Mouse (Mus musculus): Measurements from ENCODE around the gene Atp8a2. TPM values are rescaled to one million over a fixed set of nuclear protein-coding genes. Genes with fewer than 3 reads are reported as not detected.

Atp8a2 gene
- 13.3 and 14.1 TPM in 2 replicates for polyA plus RNA-seq (2016; fragmentation: Nextera tagmentation; extraction: Ambion mirVana)

GRCm38 (mm10) chr14:60196884-60197283 lies at the start of gene Atp8a2:
TSS of gene Atp8a2 (minus strand) at chr14:60197179.
- Histone ChIP-seq H3K9me3 (no peaks in the 10 kb centered on the region), H3K9ac (no peak within 1 kb of the TSS), H3K4me3 (replicated peaks) (no peak within 1 kb of the TSS), H3K4me2 (no peak within 1 kb of the TSS), H3K4me1 (no peaks in the 10 kb centered on the region), H3K27me3 (no peaks in the 10 kb centered on the region), H3K27ac (no peak within 1 kb of the TSS), H3K36me3 (replicated peaks) (no peaks in the 10 kb centered on the region)
- 83% methylated on average over 7 of the region's 7 CpGs for WGBS
- ATAC-seq (ENCODE audit: low FRiP score) = no peak

DNA sequence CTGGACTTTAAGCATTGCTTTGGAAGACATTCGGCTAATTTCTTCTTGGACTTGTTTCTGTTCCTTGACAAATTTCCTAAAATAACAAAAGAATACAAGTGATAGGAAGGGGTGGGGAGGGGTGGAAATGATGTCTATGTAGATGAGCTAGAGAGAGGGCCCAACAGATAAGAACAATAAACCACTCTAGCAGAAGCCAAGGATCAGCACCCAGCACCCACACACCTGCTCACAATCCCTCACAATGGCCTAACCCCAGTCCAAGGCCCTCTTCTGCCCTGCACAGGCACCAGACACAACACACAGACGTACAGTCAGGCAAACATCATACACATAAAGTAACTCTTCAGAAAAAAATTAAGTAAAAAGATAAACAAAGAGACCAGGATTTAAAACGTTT lies 41.6 kb upstream of the Atp8a2 start:
- H3K27ac ChIP-seq = no peak overlapping the region
- H3K4me2 ChIP-seq = no peak overlapping the region
- peaks cover 59% of the 10 kb centered on the region for H3K36me3 ChIP-seq (replicated peaks)
- H3K4me3 ChIP-seq (replicated peaks) = no peak overlapping the region
- no peaks in the 10 kb centered on the region for H3K9me3 ChIP-seq
- H3K9ac ChIP-seq = no peak overlapping the region
- H3K27me3 ChIP-seq = no peaks in the 10 kb centered on the region
- WGBS = 90% methylated on average over 3 of the region's 3 CpGs
- no peak for ATAC-seq (ENCODE audit: low FRiP score)
- H3K4me1 ChIP-seq = no peaks in the 10 kb centered on the region

DNA sequence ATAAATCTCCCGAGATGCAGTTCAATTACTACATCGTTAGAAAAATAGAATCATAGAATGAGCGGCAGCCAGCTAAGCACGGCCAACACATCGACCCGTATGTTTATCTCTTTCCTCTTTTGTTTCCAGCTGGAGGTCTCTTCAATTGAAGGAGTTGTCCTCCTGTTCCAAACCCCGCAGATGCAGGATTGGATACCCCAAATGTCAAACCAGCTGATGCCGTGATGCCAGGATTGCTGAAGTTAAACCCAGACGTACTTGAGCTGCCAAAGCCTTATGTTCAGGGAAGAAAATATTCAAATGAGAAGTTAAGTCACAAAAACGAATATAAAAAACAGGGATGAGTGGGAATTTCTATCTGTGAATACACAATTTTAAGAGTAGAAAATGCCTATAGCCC lies 22.9 kb upstream of the Atp8a2 start:
- 89% methylated on average over 10 of the region's 10 CpGs for WGBS
- Histone ChIP-seq H3K27me3 (no peaks in the 10 kb centered on the region), H3K9me3 (no peaks in the 10 kb centered on the region), H3K4me3 (replicated peaks) (no peak overlapping the region), H3K9ac (no peak overlapping the region), H3K4me1 (no peaks in the 10 kb centered on the region), H3K4me2 (no peak overlapping the region), H3K27ac (no peak overlapping the region), H3K36me3 (replicated peaks) (peaks cover 32% of the 10 kb centered on the region)
- ATAC-seq (ENCODE audit: low FRiP score) = no peak

- Histone ChIP-seq H3K9me3 (no peaks in the 10 kb centered on the region), H3K27me3 (no peaks in the 10 kb centered on the region), H3K4me2 (no peak overlapping the region), H3K4me1 (no peaks in the 10 kb centered on the region), H3K4me3 (replicated peaks) (no peak overlapping the region), H3K9ac (no peak overlapping the region), H3K27ac (no peak overlapping the region), H3K36me3 (replicated peaks) (peaks cover 32% of the 10 kb centered on the region)
- 97% methylated on average over 4 of the region's 4 CpGs for WGBS
- ATAC-seq (ENCODE audit: low FRiP score) = no peak
Observed at GRCm38 (mm10) chr14:60217616-60218015, 20.6 kb upstream of the Atp8a2 start.

DNA sequence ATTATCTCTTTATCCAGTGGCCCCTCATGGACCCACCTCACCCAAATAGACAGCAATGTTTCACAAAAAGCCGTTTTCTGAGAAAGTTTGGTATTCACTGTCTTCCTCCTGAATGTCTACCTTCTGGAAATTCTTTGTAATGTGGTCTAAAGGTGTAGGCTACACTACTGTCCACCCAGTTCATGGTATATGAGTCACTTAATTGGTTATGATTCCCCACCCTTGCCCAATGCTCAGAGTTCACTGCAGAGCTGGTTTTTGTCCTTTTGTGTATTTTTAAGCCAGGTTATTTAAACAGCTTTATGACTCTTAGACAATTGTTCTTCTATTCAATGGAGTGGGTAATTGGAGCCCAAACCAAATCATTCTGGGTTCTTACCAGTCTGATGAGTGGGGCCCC lies 19.1 kb upstream of the Atp8a2 start:
- no peak overlapping the region for H3K27ac ChIP-seq
- no peaks in the 10 kb centered on the region for H3K27me3 ChIP-seq
- H3K4me1 ChIP-seq = no peaks in the 10 kb centered on the region
- no peak for ATAC-seq (ENCODE audit: low FRiP score)
- no peak overlapping the region for H3K4me3 ChIP-seq (replicated peaks)
- 95% methylated on average over 1 of the region's 1 CpGs for WGBS
- no peaks in the 10 kb centered on the region for H3K9me3 ChIP-seq
- H3K4me2 ChIP-seq = no peak overlapping the region
- no peak overlapping the region for H3K9ac ChIP-seq
- H3K36me3 ChIP-seq (replicated peaks) = peaks cover 27% of the 10 kb centered on the region

DNA sequence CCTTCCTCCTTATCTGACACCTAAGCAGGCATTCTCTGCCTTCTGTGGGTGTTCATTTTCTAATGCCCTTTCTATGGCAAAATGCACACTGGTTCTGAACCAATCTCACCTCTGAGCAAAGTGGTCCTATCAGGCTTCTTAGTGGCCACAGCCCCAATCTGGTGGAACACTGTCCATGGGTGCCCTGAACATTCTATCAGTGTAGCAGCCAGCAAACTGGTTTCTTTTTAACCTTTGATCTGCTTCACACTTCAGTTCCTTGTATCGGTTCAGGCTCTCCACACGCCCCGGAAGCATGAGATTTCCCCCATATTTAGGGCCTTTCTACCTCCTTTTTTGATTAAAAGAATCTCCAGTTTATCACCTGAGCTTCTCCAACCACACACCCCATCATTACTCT lies 18.0 kb upstream of the Atp8a2 start:
- Histone ChIP-seq H3K27me3 (no peaks in the 10 kb centered on the region), H3K9ac (no peak overlapping the region), H3K9me3 (no peaks in the 10 kb centered on the region), H3K4me2 (no peak overlapping the region), H3K4me1 (no peaks in the 10 kb centered on the region), H3K4me3 (replicated peaks) (no peak overlapping the region), H3K36me3 (replicated peaks) (peaks cover 22% of the 10 kb centered on the region), H3K27ac (no peak overlapping the region)
- 93% methylated on average over 3 of the region's 3 CpGs for whole genome bisulfite sequencing
- no peak for ATAC-seq (ENCODE audit: low FRiP score)

DNA sequence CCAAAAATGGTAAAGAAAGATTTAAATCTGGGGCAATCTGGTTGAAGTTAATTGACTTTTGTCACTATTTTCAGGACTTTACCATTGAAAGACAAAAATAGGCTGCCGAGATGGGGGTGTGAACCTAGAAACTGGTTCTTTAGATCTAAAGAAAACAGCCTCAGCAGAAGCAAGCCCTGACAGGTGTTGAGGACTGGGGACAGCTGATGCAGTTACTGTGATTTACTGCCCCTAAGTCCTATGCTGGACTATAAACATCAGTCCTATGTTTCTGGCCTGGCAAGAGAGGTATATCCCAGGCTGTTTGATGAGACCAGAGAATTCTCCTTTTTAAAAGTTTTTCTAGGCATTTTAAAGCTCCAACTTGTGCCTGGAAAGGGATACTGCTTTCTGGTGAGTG lies 17.1 kb upstream of the Atp8a2 start:
- Histone ChIP-seq H3K4me1 (no peaks in the 10 kb centered on the region), H3K27me3 (no peaks in the 10 kb centered on the region), H3K4me3 (replicated peaks) (no peak overlapping the region), H3K9ac (no peak overlapping the region), H3K27ac (no peak overlapping the region), H3K4me2 (no peak overlapping the region), H3K36me3 (replicated peaks) (peaks cover 16% of the 10 kb centered on the region; the same call in 1 of the 2 replicates), H3K9me3 (no peaks in the 10 kb centered on the region)
- 85% methylated on average over 1 of the region's 1 CpGs for WGBS
- no peak for ATAC-seq (ENCODE audit: low FRiP score)

DNA sequence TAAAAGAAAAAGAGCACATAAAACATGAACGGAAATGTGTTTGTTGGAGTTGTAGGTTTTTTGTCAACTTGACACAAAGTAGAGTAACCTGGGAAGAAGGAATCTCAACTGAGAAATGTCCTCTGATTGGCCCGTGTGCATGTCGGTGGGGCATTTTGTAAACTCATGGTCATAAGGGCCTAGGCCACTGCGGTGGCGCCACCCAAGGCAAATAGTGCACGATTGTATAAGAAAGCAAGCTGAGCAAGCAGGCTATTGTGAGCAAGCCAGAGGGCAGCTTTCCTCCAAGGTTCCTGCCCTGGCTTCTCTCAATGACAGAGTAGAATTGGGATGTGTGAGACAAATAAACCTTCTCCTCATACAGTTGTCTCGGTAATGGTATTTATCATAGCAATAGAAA lies 12.2 kb upstream of the Atp8a2 start:
- H3K4me1 ChIP-seq = 0 out of 2 replicates have a peak, but pooled peaks cover 5% of the 10 kb centered on the region
- no peak for ATAC-seq (ENCODE audit: low FRiP score)
- 94% methylated on average over 7 of the region's 7 CpGs for WGBS
- no peaks in the 10 kb centered on the region for H3K27me3 ChIP-seq
- H3K27ac ChIP-seq = no peak overlapping the region
- no peaks in the 10 kb centered on the region for H3K9me3 ChIP-seq
- H3K4me2 ChIP-seq = no peak overlapping the region
- H3K9ac ChIP-seq = no peak overlapping the region
- no peak overlapping the region for H3K4me3 ChIP-seq (replicated peaks)
- no peaks in the 10 kb centered on the region for H3K36me3 ChIP-seq (replicated peaks)

- ATAC-seq (ENCODE audit: low FRiP score) = no peak
- Histone ChIP-seq H3K9me3 (no peaks in the 10 kb centered on the region), H3K27ac (no peak overlapping the region), H3K36me3 (replicated peaks) (no peaks in the 10 kb centered on the region), H3K9ac (no peak overlapping the region), H3K4me3 (replicated peaks) (no peak overlapping the region), H3K4me1 (0 out of 2 replicates have a peak, but pooled peaks cover 5% of the 10 kb centered on the region), H3K4me2 (no peak overlapping the region), H3K27me3 (no peaks in the 10 kb centered on the region)
- 93% methylated on average over 6 of the region's 6 CpGs for WGBS
Observed at GRCm38 (mm10) chr14:60204993-60205392, 8.0 kb upstream of the Atp8a2 start.

DNA sequence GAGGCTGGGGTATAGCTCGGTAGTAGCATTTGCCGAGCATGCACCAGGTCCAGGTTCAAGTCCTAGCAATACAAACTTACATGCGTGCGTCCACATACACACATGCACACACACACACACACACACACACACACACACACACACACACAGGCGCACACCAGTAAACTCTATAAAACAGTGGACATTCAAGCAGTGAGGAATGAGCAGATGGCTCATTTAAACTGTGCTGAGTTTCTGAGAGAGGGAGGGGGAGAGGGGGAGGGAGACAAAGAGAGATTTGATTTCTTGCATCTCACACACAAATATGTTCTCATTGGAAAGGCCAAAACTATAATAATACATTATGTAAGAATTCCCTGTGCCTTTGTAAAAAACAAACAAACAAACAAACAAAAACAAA lies 980 bp downstream of the Atp8a2 start:
- no peak overlapping the region for H3K9ac ChIP-seq
- H3K4me1 ChIP-seq = no peaks in the 10 kb centered on the region
- H3K4me3 ChIP-seq (replicated peaks) = no peak overlapping the region
- H3K27me3 ChIP-seq = no peaks in the 10 kb centered on the region
- H3K36me3 ChIP-seq (replicated peaks) = no peaks in the 10 kb centered on the region
- 83% methylated on average over 5 of the region's 5 CpGs for WGBS
- H3K4me2 ChIP-seq = no peak overlapping the region
- no peak overlapping the region for H3K27ac ChIP-seq
- no peak for ATAC-seq (ENCODE audit: low FRiP score)
- no peaks in the 10 kb centered on the region for H3K9me3 ChIP-seq

GRCm38 (mm10) chr14:60194606-60195005 lies 2.4 kb downstream of the Atp8a2 start:
- H3K36me3 ChIP-seq (replicated peaks) = no peaks in the 10 kb centered on the region
- no peaks in the 10 kb centered on the region for H3K9me3 ChIP-seq
- H3K9ac ChIP-seq = no peak overlapping the region
- no peaks in the 10 kb centered on the region for H3K4me1 ChIP-seq
- no peak overlapping the region for H3K4me2 ChIP-seq
- no peak for ATAC-seq (ENCODE audit: low FRiP score)
- no peaks in the 10 kb centered on the region for H3K27me3 ChIP-seq
- WGBS = 79% methylated on average over 1 of the region's 1 CpGs
- H3K27ac ChIP-seq = no peak overlapping the region
- no peak overlapping the region for H3K4me3 ChIP-seq (replicated peaks)

DNA sequence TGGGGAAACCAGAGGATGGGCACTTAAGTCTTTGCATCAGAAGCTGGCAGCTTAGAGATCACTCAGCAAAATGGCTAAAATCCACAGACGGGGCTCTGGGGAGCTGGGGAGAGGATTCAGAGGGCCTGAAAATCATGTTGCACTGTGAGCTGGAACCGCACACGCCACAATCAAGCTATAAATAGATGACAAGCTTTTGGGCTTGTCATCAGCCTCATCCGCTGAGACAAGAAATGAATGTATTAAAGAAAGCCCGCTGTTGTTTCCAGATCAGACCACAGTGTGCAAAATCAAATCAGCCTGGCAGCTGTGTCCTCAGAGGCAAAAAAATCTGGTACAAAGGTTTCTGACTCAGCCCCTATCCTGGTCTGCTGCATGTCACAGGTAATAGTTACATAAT lies 7.2 kb downstream of the Atp8a2 start:
- H3K9ac ChIP-seq = no peak overlapping the region
- WGBS = 86% methylated on average over 5 of the region's 5 CpGs
- no peak overlapping the region for H3K4me2 ChIP-seq
- H3K27me3 ChIP-seq = no peaks in the 10 kb centered on the region
- H3K27ac ChIP-seq = no peak overlapping the region
- no peaks in the 10 kb centered on the region for H3K4me1 ChIP-seq
- H3K4me3 ChIP-seq (replicated peaks) = no peak overlapping the region
- no peaks in the 10 kb centered on the region for H3K9me3 ChIP-seq
- H3K36me3 ChIP-seq (replicated peaks) = no peaks in the 10 kb centered on the region
- ATAC-seq (ENCODE audit: low FRiP score) = no peak

DNA sequence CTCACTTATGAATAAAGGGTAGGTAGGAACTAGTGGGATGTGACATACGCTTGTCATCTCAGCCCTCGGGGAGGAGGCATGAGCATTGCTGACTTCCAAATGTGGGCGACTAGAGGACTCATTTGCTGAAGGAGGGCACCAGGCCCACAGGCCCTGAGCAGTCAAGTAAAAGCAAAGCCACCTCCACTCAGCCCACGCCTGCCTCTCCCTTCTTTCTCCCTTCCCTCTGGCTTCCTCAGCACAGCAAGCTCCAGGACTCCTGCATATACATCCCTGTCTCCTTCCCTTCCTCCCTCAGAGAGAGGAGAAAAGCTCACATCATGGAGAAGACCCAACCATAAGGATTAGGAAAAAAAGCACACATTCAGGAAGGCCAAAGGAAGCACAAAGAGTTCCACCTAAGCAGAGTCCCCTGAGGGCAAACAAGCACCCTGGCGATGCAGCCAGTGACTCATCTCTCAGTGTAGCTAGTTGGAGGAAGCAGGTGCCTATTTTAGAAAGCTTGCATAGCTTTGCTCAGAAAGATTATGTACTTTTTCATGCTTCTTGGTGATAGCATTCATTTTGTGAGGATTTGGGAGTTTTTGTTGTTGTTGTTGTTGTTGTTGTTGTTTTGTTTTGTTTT lies 8.7 kb downstream of the Atp8a2 start:
- Histone ChIP-seq H3K9ac (no peak overlapping the region), H3K27me3 (no peaks in the 10 kb centered on the region), H3K36me3 (replicated peaks) (no peaks in the 10 kb centered on the region), H3K9me3 (no peaks in the 10 kb centered on the region), H3K27ac (no peak overlapping the region), H3K4me3 (replicated peaks) (no peak overlapping the region), H3K4me2 (no peak overlapping the region), H3K4me1 (no peaks in the 10 kb centered on the region)
- WGBS = 76% methylated on average over 5 of the region's 5 CpGs
- no peak for ATAC-seq (ENCODE audit: low FRiP score)
